Mouse (Mus musculus) embryonic fibroblast, embryonic 13.5 days (primary cell): ENCODE measurements around the gene Scin.

ENCODE experiments used
- CTCF ChIP-seq: IDR thresholded peaks from 2 replicates; pipeline ENCODE4 v1.5.1; 2011; ENCODE audit warnings: mild to moderate bottlenecking, control low read depth, low read length, moderate library complexity, borderline replicate concordance; ENCODE audit not compliant: insufficient read depth
- POLR2A ChIP-seq: IDR thresholded peaks from 2 replicates; pipeline ENCODE4 v1.6.1; 2011; ENCODE audit warnings: low read depth, mild to moderate bottlenecking, control low read depth, low read length, moderate library complexity

DNA sequence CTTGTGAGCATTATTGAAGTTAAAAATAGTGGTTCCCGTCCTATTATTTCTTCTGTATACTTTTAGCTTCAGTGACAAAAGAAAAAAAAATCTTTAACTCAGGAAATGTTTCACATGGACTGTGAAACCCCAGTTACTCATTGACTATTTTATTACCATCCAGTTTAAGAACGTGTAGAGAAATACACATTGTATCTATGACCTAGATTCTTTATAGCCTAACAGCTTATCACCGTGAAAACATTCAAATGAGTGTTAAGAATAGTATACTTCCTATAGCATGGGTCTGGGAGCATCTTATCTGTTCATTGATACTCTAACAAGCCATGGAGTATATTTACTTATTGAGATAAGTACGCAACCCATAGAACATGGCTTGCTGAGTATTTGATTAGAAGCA is 13.3 kb upstream of the Scin start:
- TF ChIP-seq POLR2A (no peak), CTCF (no peak)
